Mouse (Mus musculus) adrenal gland, adult (tissue): Measurements from ENCODE around the gene Zfp473.
A peak's percentile ranks its signal among the peaks of the same experiment; 100 is the strongest.
"Not testable (repeated sequence)": the region's sequence is repeated elsewhere in the genome, so short reads cannot be mapped to it uniquely, and the experiment has no call there.

Experiments used
- DNase-seq, 2 experiments: peaks; one replicate each; pipeline ENCODE4 v3.0.0; 2022 to 2023; ENCODE audit warnings: low spot score in 1 of 2; ENCODE audit not compliant: inconsistent age in 2 of 2

Gene Zfp473

DNA sequence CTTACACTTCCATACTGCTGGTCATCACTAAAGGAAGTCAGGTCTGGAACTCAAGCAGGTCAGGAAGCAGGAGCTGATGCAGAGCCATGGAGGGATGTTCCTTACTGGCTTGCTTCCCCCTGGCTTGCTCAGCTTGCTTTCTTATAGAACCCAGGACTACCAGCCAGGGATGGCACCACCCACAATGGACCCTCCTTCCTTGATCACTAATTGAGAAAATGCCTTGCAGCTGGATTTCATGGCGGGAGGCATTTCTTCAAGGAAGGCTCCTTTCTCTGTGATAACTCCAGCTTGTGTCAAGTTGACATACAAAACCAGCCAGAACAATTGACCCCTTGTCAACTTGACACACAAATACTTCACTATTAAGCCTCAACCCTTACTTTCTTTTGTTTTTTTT, at the start of gene Zfp473:
TSS of gene Zfp473 (minus strand) at position 101 of the 400 bp plus-strand sequence.
- not testable (repeated sequence) for DNase-seq

DNA sequence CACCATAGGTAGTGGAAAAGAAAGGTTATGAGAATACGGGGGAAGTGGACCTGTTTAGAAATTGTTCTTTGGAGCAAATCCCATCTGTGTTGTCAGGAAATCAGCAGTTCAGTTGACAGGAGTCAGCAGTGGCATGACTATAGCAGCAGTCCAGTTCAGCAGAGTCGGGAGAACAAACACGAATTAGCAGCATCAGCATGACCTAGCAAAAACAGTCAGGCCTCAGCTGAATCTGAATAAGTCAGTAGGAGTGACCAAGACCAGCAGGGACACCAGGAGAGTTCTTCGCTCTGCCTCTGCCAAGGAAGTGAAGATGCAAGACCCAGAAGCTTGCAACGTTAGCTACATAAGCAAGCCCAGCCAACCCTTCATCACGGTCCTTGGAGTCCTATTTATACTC, 41.9 kb upstream of the Zfp473 start:
- DNase-seq, result no peak

DNA sequence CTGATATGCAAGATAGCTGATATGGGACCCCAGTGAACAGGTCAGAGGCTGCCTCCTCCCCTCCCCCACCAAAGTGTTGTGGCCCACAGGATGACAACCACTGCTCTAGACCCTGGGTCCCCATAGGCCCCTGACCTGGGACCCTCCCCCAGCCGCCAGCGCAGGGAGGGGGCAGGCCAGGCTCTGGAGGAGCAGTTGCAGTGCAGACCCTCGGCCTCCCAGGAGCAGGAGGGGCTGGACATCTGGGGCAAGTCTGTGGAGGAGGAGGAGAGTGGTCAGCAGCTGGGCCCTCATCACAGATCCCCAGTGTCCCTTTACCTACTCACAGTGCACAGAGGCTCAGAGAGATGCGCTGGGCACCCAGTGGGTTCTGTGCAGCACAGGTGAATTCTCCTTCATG, 39.2 kb upstream of the Zfp473 start:
- DNase-seq, result no peak

DNA sequence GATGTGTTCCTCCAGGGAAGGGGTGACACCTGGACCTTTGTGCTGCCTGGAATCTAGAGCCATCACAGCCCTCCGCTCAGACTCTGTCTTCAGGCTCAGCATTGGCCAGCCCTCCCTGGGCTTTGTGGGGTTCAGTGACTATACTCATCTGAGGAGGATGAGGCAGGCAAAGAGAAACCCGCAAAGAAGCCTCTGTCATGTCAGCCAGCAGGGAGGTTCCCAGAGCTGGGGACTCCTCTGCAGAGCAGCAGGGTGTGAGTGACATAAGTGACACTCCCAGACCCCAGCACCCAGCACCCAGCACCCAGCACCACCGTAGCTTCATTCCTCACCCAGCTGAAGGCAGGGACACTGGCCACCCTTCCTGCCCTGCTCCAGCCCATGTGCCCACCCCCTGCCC, 38.7 kb upstream of the Zfp473 start:
- no peak for DNase-seq

DNA sequence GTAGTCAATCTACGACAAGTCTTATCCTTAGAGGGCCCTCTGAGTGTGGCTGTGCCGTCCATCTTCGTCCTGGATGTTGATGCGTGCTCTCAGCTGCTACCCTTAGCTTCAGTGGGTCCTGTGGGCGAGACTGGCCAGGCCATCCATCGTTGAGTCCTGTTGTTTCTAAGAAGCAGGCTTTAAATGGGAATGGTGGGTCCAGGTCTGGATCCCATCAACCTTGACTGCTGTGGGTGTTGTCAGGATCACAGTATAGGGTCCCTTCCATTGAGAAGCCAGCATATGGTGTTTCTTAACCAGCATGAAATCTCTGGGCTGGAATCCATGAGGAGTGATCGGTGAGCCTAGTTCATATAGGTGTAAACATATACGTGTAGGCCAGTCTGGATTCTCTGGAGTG, 29.3 kb upstream of the Zfp473 start:
- no peak for DNase-seq

DNA sequence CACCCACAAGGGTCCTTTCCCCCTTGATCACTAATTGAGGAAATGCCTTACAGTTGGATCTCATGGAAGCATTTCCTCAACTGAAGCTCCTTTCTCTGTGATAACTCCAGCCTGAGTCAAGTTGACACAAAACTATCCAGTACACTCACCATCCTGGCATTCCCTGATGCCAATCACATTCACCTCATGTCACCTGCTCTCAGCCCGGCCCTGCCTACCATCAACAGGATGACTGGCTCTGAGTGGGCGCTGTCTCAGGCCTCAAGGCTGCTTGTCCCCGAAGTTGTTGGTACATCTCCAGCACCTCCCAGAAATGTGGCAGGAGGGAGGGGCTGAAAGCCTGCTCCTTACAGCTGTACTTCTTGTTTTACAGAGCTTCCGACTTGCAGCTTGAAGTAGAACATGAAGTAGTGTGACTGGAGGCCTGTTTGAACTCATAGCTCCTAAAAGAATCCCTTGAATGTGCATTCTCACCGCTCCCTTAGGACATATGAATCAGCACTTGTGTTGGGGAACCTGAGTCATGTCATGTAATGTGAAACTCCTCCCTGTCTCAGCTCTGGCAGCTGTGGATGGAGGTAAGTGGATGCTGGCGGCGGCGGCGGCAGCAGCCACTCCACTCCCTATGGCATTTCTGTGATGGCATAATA, 26.1 kb upstream of the Zfp473 start:
- DNase-seq, result no peak

DNA sequence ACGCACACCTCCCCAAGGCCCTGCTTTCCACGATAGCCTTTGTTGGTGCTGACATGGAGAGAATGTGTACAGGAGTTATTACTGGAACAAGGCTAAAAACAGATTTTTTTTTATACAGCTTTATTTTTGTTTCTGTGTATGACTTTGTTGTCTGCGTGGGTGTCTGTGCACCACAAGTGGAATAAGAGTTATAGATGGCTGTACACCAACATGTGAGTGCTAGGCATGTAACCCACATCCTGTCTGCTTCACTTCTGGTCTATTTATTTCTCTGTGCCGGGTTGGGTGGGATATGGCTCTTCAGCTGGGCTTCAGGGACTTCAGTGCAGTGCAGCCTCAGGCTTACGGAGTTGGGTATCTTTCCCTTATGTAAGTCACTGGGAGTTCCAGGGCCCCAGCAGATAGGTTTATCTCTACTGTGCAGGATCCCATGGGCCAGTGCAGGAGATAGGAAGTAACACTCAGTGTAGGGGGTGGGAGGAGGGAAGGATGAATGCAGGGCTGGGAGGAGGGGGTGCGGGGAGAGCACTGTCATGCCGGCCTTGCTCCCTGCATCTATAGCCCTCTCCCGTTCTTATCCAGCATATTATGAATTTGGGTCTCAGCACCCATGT, 21.8 kb upstream of the Zfp473 start:
- no peak for DNase-seq

DNA sequence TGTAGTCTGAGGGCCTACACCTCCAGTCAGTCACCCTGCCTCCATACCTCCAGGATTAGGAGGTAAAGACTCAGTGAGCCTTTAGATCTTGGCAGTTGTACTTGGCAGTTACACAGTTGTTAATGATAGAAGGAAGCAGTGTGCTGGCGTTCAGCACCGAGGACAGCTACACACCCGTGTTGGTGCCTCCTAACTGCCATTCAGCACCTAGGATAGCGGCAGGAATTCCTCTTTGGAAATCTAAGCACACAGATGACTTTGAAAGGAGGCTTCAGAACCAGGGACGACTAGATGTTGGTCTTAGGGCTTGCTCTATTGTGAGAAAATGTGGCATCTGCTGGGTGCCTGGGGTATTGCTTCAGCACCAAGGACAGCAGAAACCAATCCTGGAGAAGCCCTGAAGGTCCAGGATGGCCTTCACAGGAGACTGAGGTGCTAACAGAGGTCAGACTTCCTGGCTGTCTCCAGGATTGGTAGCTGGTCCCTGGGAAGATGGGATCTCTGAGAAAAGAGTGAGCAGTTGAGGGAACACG, 19.3 kb upstream of the Zfp473 start:
- peak; percentile 61 to 87 for DNase-seq

GRCm38 (mm10) chr7:44768129-44768528, 17.3 kb upstream of the Zfp473 start:
- no peak for DNase-seq

DNA sequence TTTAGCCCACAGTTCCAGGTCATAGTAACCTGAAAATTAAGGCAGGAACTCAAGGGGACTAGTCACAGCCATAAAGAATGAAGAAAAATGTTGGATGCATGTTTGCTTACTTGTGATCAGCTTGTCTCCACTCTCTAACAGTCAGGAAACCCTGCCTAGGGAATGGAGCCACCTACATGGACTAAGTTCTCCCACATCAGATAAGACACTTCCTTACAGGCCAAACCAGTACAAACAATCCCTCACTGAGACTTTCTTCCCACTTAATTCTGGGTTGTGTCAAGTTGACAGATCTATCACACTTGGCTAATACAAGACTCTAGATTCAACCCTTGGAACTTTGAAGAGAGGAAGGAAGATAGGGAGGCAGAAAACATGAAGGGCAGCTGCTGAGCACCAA, 9.5 kb upstream of the Zfp473 start:
- no peak for DNase-seq

DNA sequence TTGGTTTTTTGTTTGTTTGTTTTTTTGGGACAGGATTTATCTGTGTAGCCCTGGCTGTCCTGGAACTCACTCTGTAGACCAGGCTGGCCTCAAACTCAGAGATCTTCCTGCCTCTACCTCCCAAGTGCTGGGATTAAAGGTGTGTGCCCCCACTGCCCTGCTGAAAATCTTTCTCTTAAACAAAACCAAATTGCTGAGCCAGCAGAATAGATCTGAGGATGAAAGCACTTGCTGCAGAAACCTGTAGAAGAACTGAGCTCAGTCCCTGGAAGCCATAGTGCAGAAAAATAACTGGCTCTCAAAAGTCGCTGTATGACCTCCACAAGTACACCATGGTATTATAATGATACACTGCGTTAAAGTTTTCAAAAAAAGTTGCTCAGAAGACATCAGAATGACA, 6.3 kb upstream of the Zfp473 start:
- DNase-seq, result no peak

DNA sequence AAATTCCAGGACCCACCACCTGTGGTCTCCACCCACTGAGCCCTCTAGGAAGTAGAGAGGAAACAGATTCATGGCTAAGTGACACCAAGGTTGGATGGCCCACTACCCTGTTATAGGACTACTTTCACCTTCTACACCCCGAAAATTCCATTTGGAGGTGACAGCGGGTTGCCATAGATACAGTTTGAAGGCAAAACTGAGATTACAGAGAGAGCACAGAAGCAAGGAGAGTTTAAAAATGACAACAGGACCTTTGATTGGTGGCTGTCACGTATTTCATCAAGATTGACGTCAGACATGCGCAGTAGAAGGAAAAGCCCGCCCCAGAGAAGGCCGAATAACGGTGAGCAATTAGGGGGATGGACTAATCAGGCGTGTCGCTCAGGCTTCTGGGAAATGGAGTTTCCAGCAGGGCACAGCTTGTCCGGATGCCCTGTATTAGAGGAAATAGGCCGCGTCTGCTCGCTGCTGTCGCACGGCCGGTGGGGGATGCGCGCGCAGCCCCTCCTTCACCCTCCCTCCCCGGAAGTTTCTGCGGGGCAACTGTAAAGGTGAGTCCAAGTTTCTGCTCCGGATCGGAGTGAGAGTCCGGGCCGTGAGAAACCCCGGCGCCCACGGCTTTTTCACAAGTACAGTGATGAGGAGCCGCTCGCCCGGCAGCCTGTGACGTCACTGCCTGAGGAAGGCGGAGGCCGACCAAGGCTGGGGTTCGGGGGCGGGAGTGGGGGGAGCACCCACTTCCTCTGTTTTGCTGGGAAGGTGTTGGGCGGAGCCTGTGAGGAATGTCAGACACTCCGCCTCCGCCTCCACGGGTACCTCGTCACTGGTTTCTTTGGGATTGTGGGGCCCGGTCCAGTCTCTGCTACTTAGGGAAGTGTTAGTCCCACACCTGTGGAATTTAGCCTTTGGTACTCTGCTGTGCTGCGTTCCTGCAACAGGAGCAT, 2.5 kb downstream of the Zfp473 start, which contains the start of gene Vrk3:
TSS of gene Vrk3 (plus strand) at position 313 of the 944 bp plus-strand sequence.
- DNase-seq, result peak; percentile 97 to 99

- DNase-seq, result peak in 1 of 2 experiments; percentile 30
Observed at GRCm38 (mm10) chr7:44747115-44747514, 3.7 kb downstream of the Zfp473 start.

DNA sequence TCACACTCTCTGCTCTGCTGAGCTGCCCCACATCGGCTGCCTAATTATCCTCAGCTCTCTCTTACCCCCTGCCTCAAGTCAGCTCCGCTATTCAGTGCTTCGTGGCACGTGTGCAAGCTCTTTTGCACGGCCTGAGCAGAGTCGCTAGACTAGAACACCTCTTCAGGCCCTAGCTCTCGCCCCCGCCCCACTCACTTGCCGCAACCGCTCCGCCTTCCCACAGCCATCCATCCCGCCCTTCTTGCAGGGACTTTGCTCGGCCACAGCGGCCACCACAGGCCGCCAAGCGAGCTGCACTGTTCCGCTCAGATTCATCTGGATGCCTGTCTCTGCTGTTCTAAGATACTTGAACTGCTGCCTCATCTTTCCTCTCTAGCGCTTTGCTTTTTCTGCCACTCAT, 5.8 kb downstream of the Zfp473 start:
- DNase-seq, result peak; percentile 82 to 87

- DNase-seq, result no peak
Observed at GRCm38 (mm10) chr7:44744270-44744669, 6.6 kb downstream of the Zfp473 start.

- DNase-seq, result no peak
Observed at GRCm38 (mm10) chr7:44741361-44741760, 9.5 kb downstream of the Zfp473 start.

DNA sequence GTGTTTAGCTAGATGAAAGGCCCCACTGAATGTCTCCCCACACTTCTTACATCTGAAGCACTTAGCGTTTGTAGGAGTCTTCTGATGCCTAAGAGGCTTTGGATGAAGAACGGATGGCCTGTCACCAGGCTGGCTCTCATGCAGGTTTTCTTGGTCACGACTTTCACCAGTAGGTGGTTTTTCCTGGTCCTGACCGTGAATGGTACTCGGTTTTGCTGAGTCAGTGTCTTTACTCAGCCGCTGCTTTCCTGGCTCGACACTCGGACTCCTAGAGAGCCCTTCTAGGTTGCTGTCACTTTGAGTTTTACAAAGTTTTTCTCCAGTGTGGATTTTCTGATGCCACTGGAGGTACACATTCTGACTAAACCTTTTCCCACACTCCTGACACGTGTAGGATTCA, 17.1 kb downstream of the Zfp473 start:
- DNase-seq, result no peak

DNA sequence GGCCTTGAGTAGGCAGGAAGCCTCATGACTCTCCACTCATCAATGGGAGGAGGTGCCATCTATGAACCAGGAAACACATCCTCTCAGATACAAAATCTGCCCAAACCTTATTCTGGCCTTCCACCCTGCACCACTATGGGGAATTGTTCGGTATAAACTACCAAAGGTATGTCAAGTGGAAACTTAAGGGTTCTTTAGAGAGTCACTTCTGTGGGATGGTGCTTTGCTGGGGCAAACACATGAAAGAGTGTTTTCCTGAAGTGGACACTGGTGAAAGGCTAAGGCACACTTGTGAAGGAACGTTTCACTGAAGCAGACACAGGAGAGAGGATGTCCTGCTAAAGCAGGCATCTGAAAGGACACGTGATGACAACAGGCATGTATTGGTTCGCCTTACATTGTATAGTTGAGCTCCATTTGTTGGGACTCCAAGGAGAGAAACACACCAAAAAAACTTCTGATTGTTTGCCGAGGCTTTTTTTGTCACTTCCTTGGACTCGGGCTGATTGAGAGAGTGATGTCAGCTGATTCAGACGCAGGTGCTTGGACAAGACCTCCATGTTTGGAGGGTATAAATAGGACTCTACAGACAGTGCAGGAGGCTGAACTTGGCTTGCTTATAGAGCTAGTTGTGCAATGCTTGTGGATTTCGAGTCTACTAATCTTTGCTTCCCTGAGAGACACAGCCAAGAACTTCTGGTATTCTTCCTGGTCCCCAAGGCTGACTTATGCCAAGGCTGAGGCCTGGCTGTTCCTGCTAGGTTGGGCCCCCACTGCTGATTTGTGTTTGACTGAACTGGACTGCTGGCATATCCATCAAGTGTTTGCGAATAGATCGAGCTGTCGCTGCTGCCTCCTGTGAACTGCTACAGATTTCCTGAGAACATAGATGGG, 22.5 kb downstream of the Zfp473 start:
- DNase-seq, result no peak

GRCm38 (mm10) chr7:44727151-44727550, 23.7 kb downstream of the Zfp473 start:
- no peak for DNase-seq

GRCm38 (mm10) chr7:44726343-44726742, 24.5 kb downstream of the Zfp473 start:
- no peak for DNase-seq
